Mouse (Mus musculus) liver, embryonic 14.5 days (tissue): ENCODE data around the gene Il27.

ENCODE experiments used
- CTCF ChIP-seq: IDR thresholded peaks from 2 replicates; pipeline ENCODE4 v1.5.1; 2016; ENCODE audit warnings: antibody characterized with exemption, low read depth, control low read depth
- EP300 ChIP-seq: IDR thresholded peaks from 2 replicates; pipeline ENCODE4 v1.6.1; 2016; ENCODE audit warnings: antibody characterized with exemption, low read depth

DNA sequence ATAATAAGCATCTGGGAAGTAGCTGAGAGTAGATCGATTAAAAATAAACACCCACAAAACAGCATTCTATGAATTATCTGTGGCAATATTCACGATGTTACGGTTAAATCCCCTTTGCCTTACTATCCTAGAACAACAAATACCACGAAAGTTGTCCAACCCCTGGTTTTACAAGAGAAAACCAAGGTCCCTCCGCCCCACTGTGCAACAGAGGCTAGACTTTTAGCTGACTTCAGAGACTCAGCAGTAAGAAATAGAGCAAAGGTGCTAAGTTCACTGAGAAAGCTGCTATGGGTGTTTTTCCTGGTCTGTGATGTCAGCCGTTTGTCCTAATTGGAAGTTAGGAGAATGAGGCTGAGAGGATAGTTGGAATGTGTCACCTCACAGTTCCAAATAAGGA lies 11.0 kb downstream of the Il27 start:
- TF ChIP-seq CTCF (no peak), EP300 (no peak)
